Mouse (Mus musculus): ENCODE results near the gene Klk1b11.
"Not testable (repeated sequence)": the region's sequence is repeated elsewhere in the genome, so short reads cannot be mapped to it uniquely, and the experiment has no call there.

Klk1b11 gene

DNA sequence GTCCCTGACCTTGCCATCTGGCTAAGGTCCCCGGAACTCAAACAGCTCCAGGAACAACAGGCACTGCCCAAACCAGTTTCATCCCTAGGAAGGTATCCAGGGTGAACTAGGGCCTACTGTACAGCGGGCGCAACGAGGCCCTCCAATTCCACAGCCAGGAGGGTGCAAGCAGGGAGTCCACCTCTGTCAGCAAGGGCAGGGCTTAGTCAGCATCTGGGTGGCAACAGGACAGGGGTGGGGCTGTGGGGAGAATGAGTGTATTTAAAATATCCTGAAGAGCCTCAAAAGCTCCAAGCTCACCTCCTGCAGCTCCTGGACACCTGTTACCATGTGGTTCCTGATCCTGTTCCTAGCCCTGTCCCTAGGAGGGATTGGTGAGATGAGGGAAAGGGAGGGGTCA lies at the start of gene Klk1b11:
Gene Klk1b11 (plus strand): TSS at position 301 of the 400 bp plus-strand sequence.
- not testable (repeated sequence) for DNase-seq (ENCODE audit: low read depth)

DNA sequence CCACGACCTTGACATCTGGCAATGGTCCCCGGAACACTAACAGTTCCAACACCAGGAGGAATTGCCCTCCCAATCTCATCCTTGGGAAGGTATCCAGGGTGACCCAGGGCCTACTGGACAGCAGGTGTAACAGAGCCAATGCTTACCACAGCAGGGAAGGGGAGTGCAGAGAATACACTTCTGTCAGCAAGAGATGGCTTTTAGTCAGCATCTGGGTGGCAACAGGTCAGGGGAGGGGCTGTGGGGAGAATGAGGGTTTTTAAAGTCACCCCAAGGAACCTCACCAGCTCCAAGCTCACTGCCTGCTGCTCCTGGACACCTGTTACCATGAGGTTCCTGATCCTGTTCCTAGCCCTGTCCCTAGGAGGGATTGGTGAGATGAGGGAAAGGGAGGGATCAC lies 45.3 kb upstream of the Klk1b11 start, which contains the start of gene Klk1b8:
Gene Klk1b8 (plus strand): TSS at position 301 of the 400 bp plus-strand sequence.
- no peak for DNase-seq (ENCODE audit: low read depth)

DNA sequence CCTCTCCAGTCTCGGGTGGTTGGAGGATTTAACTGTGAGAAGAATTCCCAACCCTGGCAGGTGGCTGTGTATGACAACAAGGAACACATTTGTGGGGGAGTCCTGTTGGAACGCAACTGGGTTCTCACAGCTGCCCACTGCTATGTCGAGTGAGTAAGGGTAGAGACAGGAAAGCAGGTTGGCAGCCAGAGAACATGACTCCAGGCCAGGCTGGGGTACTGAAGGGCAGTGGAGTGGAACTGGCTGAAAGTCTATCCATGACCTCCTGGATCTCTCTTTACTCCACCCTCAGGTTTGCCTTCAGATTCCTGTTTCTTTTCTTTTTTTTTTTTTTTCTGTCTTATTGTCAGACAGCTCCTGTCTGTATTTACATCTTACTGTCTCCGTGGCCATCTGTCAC lies 43.0 kb upstream of the Klk1b11 start:
- DNase-seq (ENCODE audit: low read depth), result no peak

DNA sequence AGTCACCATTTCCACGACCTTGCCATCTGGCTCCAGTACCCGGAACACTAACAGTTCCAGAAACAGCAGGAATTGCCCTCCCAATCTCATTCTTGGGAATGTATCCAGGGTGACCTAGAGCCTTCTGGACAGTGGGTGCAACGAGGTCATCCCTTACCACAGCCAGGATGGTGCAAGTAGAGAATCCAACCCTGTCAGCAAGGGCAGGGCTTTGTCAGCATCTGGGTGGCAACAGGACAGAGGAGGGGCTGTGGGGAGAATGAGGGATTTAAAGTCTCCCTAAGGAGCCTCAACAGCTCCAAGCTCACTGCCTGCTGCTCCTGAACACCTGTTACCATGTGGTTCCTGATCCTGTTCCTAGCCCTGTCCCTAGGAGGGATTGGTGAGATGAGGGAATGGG lies 29.2 kb upstream of the Klk1b11 start, which contains the start of gene Klk1b1:
Gene Klk1b1 (plus strand): TSS at position 301 of the 400 bp plus-strand sequence.
- DNase-seq (ENCODE audit: low read depth), result no peak

DNA sequence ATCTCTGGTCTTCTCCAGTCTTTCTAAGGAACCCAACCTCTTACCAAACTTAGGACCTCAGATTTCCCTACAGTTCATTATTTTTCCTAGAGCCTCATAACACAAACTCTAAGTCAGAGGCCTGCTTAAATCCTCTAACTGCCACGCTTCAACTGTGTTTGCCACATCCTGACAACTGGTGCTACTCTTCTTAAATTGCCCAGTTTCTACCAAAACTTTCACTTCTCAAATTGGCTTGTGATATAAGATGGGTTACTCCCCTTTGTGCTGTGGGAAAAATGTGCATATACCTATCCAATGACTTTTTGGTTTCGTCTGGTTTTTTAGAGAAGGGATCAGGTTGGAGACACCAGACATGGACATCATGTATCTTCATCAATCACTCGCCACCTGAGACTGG lies 28.6 kb upstream of the Klk1b11 start:
- no peak for DNase-seq (ENCODE audit: low read depth)

DNA sequence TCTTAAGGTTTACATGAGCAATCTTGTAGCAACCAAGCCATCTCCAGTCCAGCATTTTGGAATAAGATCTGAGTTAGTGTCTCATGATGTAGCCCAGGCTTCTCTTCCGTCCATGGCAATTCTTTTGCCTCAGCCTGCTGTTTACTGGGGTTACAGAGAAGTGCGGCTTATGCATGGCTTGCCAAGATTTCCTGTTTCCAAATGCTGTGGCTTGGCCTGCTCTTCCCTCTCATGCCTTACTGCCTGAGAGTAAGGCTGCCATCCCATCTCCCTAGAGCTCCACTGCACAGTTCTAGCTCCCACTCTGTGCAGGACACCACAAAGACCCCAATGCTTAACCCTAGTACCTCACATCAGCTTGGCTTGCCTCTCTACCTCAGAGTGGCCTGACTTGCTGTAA lies 28.1 kb upstream of the Klk1b11 start:
- no peak for DNase-seq (ENCODE audit: low read depth)

DNA sequence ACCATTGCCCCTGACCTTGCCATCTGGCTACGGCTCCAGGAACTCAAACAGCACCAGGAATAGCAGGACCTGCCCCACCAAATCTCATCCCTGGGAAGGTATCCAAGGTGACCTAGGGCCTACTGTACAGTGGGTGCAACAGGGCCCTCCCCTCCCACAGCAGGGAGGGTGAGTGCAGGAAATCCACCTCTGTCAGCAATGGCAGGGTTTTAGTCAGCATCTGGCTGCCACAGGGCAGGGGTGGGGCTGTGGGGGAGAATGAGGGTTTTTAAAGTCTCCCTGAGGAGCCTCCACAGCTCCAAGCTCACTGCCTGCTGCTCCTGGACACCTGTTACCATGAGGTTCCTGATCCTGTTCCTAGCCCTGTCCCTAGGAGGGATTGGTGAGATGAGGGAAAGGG lies 19.9 kb upstream of the Klk1b11 start, which contains the start of gene Klk1b9:
Gene Klk1b9 (plus strand): TSS at position 301 of the 400 bp plus-strand sequence.
- DNase-seq (ENCODE audit: low read depth), result not testable (repeated sequence)

DNA sequence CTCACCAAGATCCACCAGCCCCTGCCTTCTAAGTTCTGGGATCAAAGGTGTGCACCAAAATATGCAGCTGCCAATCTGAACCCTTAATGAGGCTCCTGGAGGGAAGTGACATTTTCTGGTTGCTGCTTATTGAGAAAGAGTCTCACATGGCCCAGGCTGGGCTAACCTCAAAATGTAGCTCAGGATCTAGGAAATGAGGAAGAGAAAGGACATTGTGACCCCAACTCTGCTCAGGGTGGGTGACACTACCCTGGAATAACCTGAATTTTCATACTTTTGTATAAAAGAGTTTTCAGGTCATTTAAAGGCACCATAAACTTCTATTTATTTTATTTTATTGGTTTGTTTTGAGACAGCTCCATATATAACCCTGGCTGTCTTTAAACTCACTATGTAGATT lies 10.0 kb upstream of the Klk1b11 start:
- DNase-seq (ENCODE audit: low read depth), result no peak

DNA sequence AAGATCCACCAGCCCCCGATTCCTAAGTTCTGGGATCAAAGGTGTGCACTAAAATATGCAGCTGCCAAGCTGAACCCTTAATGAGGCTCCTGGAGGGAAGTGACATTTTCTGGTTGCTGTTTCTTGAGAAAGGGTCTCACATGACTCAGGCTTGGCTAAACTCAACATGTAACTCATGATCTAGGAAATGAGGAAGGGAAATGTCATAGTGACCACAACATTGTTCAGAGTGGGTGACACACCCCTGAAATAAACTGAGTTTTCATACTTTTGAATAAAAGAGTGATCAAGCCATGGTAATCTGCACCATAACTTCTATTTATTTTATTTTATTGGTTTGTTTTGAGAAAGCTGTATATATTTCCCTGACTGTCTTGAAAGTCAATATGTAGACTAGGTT lies 856 bp upstream of the Klk1b11 start:
- DNase-seq (ENCODE audit: low read depth), result not testable (repeated sequence)

DNA sequence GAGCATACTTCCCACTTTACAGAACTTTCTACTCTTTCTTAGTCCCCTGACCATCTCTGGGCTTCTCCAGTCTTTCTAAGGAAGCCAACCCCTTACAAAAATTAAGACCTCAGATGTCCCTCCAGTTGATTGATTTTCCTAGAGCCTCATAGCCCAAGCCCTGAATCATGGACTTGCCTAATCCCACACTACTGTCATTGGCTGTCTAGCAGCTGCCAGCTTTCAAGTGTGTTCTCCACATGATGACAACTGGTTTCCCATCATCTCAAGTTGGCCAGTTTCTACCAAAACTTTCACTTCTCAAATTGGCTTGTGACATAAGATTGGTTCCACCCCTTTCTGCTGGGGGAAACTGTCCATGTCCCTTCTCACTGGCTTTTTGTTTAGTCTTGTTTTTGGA lies 9.2 kb downstream of the Klk1b11 start:
- no peak for DNase-seq (ENCODE audit: low read depth)

DNA sequence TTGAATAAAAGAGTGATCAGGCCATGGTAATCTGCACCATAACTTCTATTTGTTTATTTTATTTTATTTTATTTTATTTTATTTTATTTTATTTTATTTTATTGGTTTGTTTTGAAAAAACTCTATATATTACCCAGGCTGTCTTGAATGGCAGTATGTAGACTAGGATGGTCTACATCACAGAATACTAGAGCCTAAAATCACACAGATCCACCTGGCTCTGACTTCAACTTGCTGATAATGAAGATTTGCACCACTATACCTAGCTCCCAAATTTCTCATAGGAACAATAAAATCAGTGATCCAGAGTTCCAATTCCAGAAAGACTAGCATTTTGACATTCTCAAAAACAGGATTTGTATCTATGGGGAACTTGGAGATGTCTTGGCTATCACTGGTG lies 16.2 kb downstream of the Klk1b11 start, which contains the start of gene Klk1b26:
Gene Klk1b26 (plus strand): TSS at position 301 of the 400 bp plus-strand sequence.
- DNase-seq (ENCODE audit: low read depth), result not testable (repeated sequence)

DNA sequence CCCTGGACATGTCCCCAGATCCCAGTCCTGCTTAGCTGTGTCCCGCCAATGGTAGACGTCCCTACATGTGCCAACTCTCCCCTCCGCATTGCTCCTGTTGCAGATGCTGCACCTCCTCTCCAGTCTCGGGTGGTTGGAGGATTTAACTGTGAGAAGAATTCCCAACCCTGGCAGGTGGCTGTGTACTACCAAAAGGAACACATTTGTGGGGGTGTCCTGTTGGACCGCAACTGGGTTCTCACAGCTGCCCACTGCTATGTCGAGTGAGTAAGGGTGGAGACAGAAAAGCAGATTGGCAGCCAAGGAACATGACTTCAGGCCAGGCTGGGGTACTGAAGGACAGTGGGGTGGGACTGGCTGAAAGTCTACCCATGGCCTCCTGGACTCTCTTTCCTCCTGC lies 19.0 kb downstream of the Klk1b11 start:
- not testable (repeated sequence) for DNase-seq (ENCODE audit: low read depth)

DNA sequence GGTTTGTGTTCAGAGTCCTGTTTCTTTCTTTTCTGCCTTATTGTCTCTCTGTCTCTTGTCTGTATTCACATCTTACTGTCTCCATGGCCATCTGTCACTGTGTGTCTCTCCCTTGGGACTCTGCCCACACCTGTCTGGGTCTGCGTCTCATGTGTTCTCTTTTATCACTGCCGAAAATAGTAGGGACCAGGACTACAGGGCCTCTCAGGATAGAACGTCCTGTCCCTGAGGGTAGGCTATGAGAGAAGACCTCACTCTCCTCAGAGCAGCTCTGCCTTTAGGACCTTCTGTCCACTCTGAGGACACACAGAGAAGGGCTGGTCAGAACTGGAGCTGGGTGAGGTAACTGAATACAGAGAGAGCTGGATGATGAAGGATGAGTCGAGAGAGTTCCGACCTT lies 19.4 kb downstream of the Klk1b11 start:
- DNase-seq (ENCODE audit: low read depth), result no peak

All from NIH3T3 (cell line).